Mouse (Mus musculus): ENCODE measurements around the gene Ano2. TPM values are rescaled to one million over a fixed set of nuclear protein-coding genes. Genes with fewer than 3 reads are reported as not detected.

Ano2 gene
- polyA plus RNA-seq (2015; fragmentation: Nextera tagmentation; extraction: Ambion mirVana) = 0.30 and 0.54 TPM in 2 replicates

DNA sequence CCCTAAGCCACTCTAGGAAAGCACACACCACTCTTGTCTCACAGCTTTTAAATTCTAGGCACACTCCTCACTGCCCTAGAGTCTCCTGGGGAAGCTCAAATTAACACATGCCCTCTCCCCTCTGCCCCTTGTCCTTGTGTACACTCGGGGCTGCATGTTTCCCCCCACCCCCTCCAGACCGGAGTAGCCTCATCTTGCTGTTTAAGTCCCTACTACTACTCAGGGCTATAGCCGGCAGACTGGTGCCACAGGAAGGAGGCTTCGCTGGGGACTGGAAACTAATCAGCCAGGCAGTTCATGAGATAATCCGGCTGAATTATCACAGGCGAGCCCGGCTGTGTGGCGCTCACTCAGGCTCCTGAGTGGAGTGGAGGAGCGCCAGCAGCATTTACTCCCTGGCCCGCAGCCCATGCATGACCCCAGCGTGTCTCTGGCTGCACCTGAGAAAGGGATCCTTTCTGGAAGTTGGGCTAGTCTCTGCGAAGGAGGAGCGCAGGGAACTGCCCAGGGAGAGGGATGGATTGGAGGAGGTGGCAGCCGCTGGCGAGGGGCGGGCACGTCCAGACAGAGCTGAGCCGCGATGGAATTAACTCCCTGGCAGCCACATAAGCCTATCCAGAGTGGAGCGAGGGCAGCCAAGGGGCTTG is at the start of gene Ano2:
Gene Ano2 (plus strand): TSS at position 363 of the 647 bp plus-strand sequence.
- H3K9ac ChIP-seq (ENCODE audit: low read depth, low read length) = peak within 1 kb of the TSS; percentile 12; the same call in 1 of the 2 replicates
- WGBS = 0% methylated on average over 20 of the region's 20 CpGs
- peak within 1 kb of the TSS; percentile 36 for H3K4me3 ChIP-seq (ENCODE audit: low read depth, low read length)

DNA sequence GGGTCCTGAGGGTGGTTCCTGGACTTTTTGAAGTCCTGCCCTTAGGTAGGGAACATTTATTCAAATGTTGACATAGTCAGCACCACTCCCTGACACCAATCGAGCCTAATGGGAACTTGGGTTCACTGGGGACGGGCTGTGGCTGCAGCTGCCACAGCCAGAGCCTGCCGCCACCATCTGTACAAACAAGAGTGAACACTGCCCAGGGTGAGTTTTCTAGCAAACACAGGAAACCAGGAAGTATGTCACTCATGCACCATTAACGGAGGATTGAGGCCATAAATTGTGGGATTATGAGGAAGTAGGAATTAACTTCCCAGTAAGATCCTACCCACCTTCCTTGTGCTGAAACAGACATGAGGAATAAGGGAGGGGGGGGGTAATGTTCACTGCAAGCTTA is 49.7 kb upstream of the Ano2 start:
- no peak for ATAC-seq
- no peak overlapping the region for H3K4me3 ChIP-seq (ENCODE audit: low read depth, low read length)
- no peak overlapping the region for H3K4me2 ChIP-seq (ENCODE audit: low read length)
- no peaks in the 10 kb centered on the region for H3K4me1 ChIP-seq (ENCODE audit: control insufficient read depth, insufficient read depth, low read length)
- no peaks in the 10 kb centered on the region for H3K27me3 ChIP-seq (ENCODE audit: control insufficient read depth, insufficient read depth, low read depth, low read length)
- H3K36me3 ChIP-seq (ENCODE audit: control insufficient read depth, insufficient read depth, low read length) = no peaks in the 10 kb centered on the region
- 80% methylated on average over 4 of the region's 4 CpGs for WGBS
- H3K27ac ChIP-seq (ENCODE audit: low read length) = no peak overlapping the region
- no peak overlapping the region for H3K9ac ChIP-seq (ENCODE audit: low read depth, low read length)
- H3K9me3 ChIP-seq (replicated peaks; ENCODE audit: control insufficient read depth, low read length, poor library complexity, severe bottlenecking) = no peaks in the 10 kb centered on the region

More for the DNA sequence above, at the start of gene Ano2:
- peak within 1 kb of the TSS; percentile 59 for H3K4me2 ChIP-seq (ENCODE audit: low read length)
- peak; percentile 85 for ATAC-seq
- H3K4me1 ChIP-seq (ENCODE audit: control insufficient read depth, insufficient read depth, low read length) = peaks cover 9% of the 10 kb centered on the region
- H3K36me3 ChIP-seq (ENCODE audit: control insufficient read depth, insufficient read depth, low read length) = no peaks in the 10 kb centered on the region
- H3K27me3 ChIP-seq (ENCODE audit: control insufficient read depth, insufficient read depth, low read depth, low read length) = no peaks in the 10 kb centered on the region
- no peak within 1 kb of the TSS for H3K27ac ChIP-seq (ENCODE audit: low read length)
- H3K9me3 ChIP-seq (replicated peaks; ENCODE audit: control insufficient read depth, low read length, poor library complexity, severe bottlenecking) = no peaks in the 10 kb centered on the region

DNA sequence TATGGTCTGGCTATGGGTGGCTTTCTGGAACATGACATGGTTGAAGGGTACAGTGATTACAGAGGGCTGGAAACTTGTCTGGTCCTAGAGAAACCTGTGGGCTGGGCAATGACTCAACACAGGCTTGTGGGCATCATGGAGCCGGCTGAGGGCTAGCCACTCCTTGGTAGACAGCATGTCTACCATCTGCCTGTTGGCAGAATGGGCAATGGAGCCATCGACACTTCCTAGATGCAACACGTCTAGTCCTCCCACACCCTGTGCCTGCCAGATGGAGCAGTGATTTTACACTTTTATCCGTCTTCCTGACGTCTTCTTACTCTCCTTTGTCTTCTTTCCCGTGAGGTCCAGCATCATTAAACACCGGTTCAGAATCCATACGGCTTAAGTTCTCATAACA is 49.1 kb upstream of the Ano2 start:
- ATAC-seq = no peak
- WGBS = 90% methylated on average over 8 of the region's 8 CpGs
- Histone ChIP-seq H3K27ac (ENCODE audit: low read length) (no peak overlapping the region), H3K9ac (ENCODE audit: low read depth, low read length) (no peak overlapping the region), H3K36me3 (ENCODE audit: control insufficient read depth, insufficient read depth, low read length) (no peaks in the 10 kb centered on the region), H3K4me1 (ENCODE audit: control insufficient read depth, insufficient read depth, low read length) (no peaks in the 10 kb centered on the region), H3K27me3 (ENCODE audit: control insufficient read depth, insufficient read depth, low read depth, low read length) (no peaks in the 10 kb centered on the region), H3K9me3 (replicated peaks; ENCODE audit: control insufficient read depth, low read length, poor library complexity, severe bottlenecking) (no peaks in the 10 kb centered on the region), H3K4me3 (ENCODE audit: low read depth, low read length) (no peak overlapping the region), H3K4me2 (ENCODE audit: low read length) (no peak overlapping the region)

DNA sequence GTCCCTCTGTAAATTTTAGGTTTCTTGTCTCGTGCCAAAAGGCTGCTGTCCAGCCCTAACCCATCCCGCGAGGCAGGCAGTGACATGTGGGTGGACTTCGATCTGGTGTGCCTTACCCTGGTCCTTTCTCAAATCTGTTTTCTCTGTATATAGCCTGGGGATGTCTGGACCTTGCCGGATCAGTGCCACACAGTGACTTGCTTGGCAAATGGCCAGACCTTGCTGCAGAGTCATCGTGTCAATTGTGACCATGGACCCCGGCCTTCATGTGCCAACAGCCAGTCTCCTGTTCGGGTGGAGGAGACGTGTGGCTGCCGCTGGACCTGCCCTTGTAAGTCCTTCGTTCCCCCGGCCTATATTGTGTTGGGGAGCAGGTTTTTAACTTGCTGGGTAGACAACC is 41.3 kb upstream of the Ano2 start:
- H3K4me2 ChIP-seq (ENCODE audit: low read length) = no peak overlapping the region
- H3K4me1 ChIP-seq (ENCODE audit: control insufficient read depth, insufficient read depth, low read length) = no peaks in the 10 kb centered on the region
- H3K27ac ChIP-seq (ENCODE audit: low read length) = no peak overlapping the region
- H3K27me3 ChIP-seq (ENCODE audit: control insufficient read depth, insufficient read depth, low read depth, low read length) = no peaks in the 10 kb centered on the region
- no peaks in the 10 kb centered on the region for H3K9me3 ChIP-seq (replicated peaks; ENCODE audit: control insufficient read depth, low read length, poor library complexity, severe bottlenecking)
- H3K36me3 ChIP-seq (ENCODE audit: control insufficient read depth, insufficient read depth, low read length) = no peaks in the 10 kb centered on the region
- H3K4me3 ChIP-seq (ENCODE audit: low read depth, low read length) = no peak overlapping the region
- no peak overlapping the region for H3K9ac ChIP-seq (ENCODE audit: low read depth, low read length)
- ATAC-seq = no peak
- WGBS = 81% methylated on average over 12 of the region's 12 CpGs

DNA sequence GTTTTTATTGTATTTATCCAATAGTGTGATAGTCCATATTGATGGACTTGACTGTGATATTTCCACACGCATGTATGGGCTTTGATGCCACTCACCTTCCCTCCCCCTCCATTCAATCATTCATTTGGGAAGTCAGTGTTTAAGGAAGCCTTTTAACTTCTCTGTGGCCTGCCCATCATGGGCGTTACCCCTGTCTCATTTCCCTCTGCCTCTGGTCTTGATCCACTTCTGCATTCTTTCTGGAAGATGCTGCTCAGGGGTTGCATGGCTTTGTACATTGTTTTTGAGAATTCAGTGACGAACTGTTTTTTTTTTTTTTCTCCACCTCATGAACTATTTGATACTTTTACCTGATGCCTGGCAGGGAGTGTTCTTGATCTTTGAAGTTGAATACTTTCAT is 38.9 kb upstream of the Ano2 start:
- no peaks in the 10 kb centered on the region for H3K27me3 ChIP-seq (ENCODE audit: control insufficient read depth, insufficient read depth, low read depth, low read length)
- ATAC-seq = no peak
- 84% methylated on average over 3 of the region's 3 CpGs for WGBS

DNA sequence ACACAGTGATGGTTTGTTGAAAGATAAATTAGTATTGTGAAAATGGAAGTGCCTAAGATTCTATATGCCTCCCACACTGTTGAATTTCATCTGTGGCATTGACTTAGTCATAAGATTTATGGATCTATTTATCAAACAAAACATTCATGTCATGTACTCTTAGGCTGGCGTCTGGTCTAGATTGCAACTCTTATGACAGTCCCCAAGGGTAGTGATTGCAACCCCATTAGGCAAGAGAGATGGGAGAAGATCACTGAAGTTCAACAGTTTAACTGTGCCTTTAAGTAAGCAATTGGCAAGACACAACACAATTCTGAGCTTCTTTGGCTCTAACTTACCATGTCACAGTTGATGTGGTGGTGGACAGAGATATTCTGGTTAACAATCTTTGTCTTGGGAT is 36.8 kb upstream of the Ano2 start:
- 92% methylated on average over 1 of the region's 1 CpGs for WGBS
- no peak overlapping the region for H3K27ac ChIP-seq (ENCODE audit: low read length)
- no peak overlapping the region for H3K4me3 ChIP-seq (ENCODE audit: low read depth, low read length)
- no peak overlapping the region for H3K9ac ChIP-seq (ENCODE audit: low read depth, low read length)
- no peak overlapping the region for H3K4me2 ChIP-seq (ENCODE audit: low read length)
- no peaks in the 10 kb centered on the region for H3K9me3 ChIP-seq (replicated peaks; ENCODE audit: control insufficient read depth, low read length, poor library complexity, severe bottlenecking)
- H3K27me3 ChIP-seq (ENCODE audit: control insufficient read depth, insufficient read depth, low read depth, low read length) = no peaks in the 10 kb centered on the region
- H3K36me3 ChIP-seq (ENCODE audit: control insufficient read depth, insufficient read depth, low read length) = no peaks in the 10 kb centered on the region
- H3K4me1 ChIP-seq (ENCODE audit: control insufficient read depth, insufficient read depth, low read length) = no peaks in the 10 kb centered on the region
- ATAC-seq = no peak

More for the DNA sequence above, 38.9 kb upstream of the Ano2 start:
- Histone ChIP-seq H3K9me3 (replicated peaks; ENCODE audit: control insufficient read depth, low read length, poor library complexity, severe bottlenecking) (no peaks in the 10 kb centered on the region), H3K4me3 (ENCODE audit: low read depth, low read length) (no peak overlapping the region), H3K27ac (ENCODE audit: low read length) (no peak overlapping the region), H3K4me2 (ENCODE audit: low read length) (no peak overlapping the region), H3K4me1 (ENCODE audit: control insufficient read depth, insufficient read depth, low read length) (no peaks in the 10 kb centered on the region), H3K36me3 (ENCODE audit: control insufficient read depth, insufficient read depth, low read length) (no peaks in the 10 kb centered on the region), H3K9ac (ENCODE audit: low read depth, low read length) (no peak overlapping the region)

DNA sequence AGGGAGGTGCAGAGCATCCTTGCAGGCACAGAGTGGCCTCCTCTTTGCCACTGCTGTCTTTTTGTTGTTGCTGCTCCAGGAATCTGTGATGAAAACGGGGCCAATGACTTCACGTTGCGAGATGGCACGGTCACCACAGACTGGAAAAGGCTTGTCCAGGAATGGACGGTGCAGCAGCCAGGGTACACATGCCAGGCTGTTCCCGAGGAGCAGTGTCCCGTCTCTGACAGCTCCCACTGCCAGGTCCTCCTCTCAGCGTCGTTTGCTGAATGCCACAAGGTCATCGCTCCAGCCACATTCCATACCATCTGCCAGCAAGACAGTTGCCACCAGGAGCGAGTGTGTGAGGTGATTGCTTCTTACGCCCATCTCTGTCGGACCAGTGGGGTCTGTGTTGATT is 33.3 kb upstream of the Ano2 start:
- no peak for ATAC-seq
- Histone ChIP-seq H3K36me3 (ENCODE audit: control insufficient read depth, insufficient read depth, low read length) (no peaks in the 10 kb centered on the region), H3K9ac (ENCODE audit: low read depth, low read length) (no peak overlapping the region), H3K4me3 (ENCODE audit: low read depth, low read length) (no peak overlapping the region), H3K4me1 (ENCODE audit: control insufficient read depth, insufficient read depth, low read length) (no peaks in the 10 kb centered on the region), H3K27ac (ENCODE audit: low read length) (no peak overlapping the region), H3K27me3 (ENCODE audit: control insufficient read depth, insufficient read depth, low read depth, low read length) (no peaks in the 10 kb centered on the region), H3K4me2 (ENCODE audit: low read length) (no peak overlapping the region), H3K9me3 (replicated peaks; ENCODE audit: control insufficient read depth, low read length, poor library complexity, severe bottlenecking) (no peaks in the 10 kb centered on the region)
- 93% methylated on average over 13 of the region's 13 CpGs for WGBS

DNA sequence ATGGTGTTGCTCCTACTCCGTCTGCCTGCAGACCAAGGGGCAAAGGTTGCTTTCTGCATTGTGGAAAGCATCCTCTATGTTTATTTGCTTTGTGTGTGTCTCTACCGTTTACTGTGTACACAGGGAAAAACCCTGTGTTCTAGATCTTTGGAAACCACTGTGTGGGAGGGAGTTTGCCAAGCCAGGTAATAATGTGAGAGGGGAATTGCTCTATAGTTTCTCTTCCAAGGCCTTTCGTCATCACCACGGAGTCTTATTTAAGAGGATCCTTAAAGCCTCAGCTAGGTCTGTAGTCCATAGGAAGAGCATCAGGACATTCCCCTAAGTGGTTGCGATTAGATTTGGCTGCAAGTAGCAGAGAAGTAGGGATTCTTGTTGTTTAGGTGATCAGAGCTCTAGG is 32.3 kb upstream of the Ano2 start:
- Histone ChIP-seq H3K9me3 (replicated peaks; ENCODE audit: control insufficient read depth, low read length, poor library complexity, severe bottlenecking) (no peaks in the 10 kb centered on the region), H3K4me2 (ENCODE audit: low read length) (no peak overlapping the region), H3K27ac (ENCODE audit: low read length) (no peak overlapping the region), H3K4me3 (ENCODE audit: low read depth, low read length) (no peak overlapping the region), H3K9ac (ENCODE audit: low read depth, low read length) (no peak overlapping the region), H3K36me3 (ENCODE audit: control insufficient read depth, insufficient read depth, low read length) (no peaks in the 10 kb centered on the region), H3K27me3 (ENCODE audit: control insufficient read depth, insufficient read depth, low read depth, low read length) (no peaks in the 10 kb centered on the region), H3K4me1 (ENCODE audit: control insufficient read depth, insufficient read depth, low read length) (no peaks in the 10 kb centered on the region)
- ATAC-seq = no peak
- 89% methylated on average over 5 of the region's 5 CpGs for WGBS

DNA sequence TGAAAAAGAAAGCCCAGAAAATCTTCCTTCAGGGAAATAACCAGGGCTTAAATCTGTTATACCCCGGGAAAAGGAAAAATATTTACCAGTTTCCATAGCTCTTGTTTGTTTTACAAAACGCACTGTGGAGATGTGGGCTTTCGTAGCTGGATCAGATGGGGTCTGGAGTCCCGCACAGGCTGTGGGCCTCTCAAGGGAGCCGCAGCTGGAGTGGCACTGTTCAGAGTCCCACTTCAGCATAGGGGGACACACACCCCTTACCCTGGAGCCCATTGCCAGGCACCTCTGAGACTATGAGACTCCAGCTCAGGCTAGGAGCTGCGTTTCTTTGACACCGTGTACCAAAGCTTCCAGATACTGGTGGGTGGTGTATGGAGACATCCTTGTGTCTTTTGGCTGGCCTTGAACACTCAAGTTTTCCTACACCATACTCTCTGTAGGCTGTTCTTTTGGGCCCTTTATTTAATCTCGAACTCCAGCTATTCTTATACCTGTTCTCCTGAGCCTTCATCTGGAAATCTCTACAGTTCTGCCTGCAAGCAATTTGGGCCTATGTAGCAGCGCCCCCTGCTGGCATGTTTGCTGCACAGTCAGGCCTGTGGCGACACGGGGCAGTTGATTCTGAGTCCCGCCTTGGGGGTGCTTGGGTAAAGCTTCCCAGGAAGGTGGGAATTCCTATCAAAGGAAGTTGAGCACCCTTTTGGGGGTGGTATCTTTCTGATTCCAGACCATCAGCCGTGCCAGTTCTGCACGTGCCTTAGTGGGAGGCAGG is 28.9 kb upstream of the Ano2 start:
- H3K27me3 ChIP-seq (ENCODE audit: control insufficient read depth, insufficient read depth, low read depth, low read length) = no peaks in the 10 kb centered on the region
- no peak for ATAC-seq
- H3K9ac ChIP-seq (ENCODE audit: low read depth, low read length) = no peak overlapping the region
- H3K27ac ChIP-seq (ENCODE audit: low read length) = no peak overlapping the region
- 44% methylated on average over 14 of the region's 14 CpGs for WGBS
- H3K4me1 ChIP-seq (ENCODE audit: control insufficient read depth, insufficient read depth, low read length) = no peaks in the 10 kb centered on the region
- H3K4me2 ChIP-seq (ENCODE audit: low read length) = no peak overlapping the region
- no peak overlapping the region for H3K4me3 ChIP-seq (ENCODE audit: low read depth, low read length)
- H3K36me3 ChIP-seq (ENCODE audit: control insufficient read depth, insufficient read depth, low read length) = no peaks in the 10 kb centered on the region
- H3K9me3 ChIP-seq (replicated peaks; ENCODE audit: control insufficient read depth, low read length, poor library complexity, severe bottlenecking) = no peaks in the 10 kb centered on the region
